Mouse (Mus musculus): Measurements from ENCODE around the gene Adcy2. TPM values are rescaled to one million over a fixed set of nuclear protein-coding genes. Genes with fewer than 3 reads are reported as not detected.

The Adcy2 gene
- total RNA-seq, 2 experiments from 2014 or later = 0.77 TPM; not detected in 1

- peak; percentile 96 for ATAC-seq (replicated peaks; ENCODE audit: low FRiP score, poor library complexity, severe bottlenecking)
Observed at GRCm38 (mm10) chr13:68581747-68582516, 417.4 kb downstream of the Adcy2 start, which contains the start of the genes Mtrr and Fastkd3. Gene Mtrr, minus strand, starts transcription at chr13:68582149. Gene Fastkd3, plus strand, starts transcription at chr13:68582234.

GRCm38 (mm10) chr13:68581086-68581740 is 418.1 kb downstream of the Adcy2 start:
- ATAC-seq (replicated peaks; ENCODE audit: low FRiP score, poor library complexity, severe bottlenecking) = no peak

DNA sequence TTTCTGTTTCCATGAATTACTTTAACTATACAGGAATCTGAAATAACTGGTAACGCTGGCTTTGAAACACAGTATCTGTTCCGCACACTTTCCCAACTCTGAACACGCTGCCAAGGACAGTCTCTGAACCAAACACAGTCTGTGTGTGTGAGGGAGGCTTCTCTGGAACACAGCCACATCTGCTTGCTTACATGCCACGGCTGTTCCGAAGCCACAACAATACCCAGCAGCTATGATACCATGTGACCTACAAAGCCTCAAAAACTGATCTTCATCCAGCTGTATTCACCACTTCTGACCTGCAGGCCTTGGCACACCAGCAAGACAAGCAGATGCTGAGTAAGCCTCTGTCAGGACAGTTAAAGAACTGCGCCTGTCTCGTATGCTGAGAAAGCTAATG is 421.4 kb downstream of the Adcy2 start:
- no peak for ATAC-seq (replicated peaks; ENCODE audit: low FRiP score, poor library complexity, severe bottlenecking)

DNA sequence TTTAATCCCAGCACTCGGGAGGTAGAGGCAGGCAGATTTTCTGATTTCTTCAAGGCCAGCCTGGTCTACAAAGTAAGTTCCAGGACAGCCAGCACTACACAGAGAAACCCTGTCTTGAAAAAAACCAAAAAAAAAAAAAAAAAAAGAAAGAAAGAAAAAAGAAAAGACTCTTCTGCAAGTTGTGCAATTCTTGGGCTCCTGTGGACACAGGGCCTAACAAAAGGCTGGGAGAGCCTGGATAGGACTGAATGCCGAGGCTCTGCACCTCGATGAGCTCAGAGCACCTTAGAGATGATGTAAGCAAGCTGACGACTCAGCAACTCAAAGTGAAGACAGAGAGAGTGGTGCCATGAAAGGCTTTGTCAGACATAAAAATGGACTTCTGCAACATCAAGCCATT is 424.9 kb downstream of the Adcy2 start:
- ATAC-seq (replicated peaks; ENCODE audit: low FRiP score, poor library complexity, severe bottlenecking) = no peak

GRCm38 (mm10) chr13:68572966-68573913 is 426.1 kb downstream of the Adcy2 start:
- no peak for ATAC-seq (replicated peaks; ENCODE audit: low FRiP score, poor library complexity, severe bottlenecking)

GRCm38 (mm10) chr13:68572247-68572646 is 427.1 kb downstream of the Adcy2 start:
- ATAC-seq (replicated peaks; ENCODE audit: low FRiP score, poor library complexity, severe bottlenecking) = no peak
